Mouse (Mus musculus) forebrain, embryonic 13.5 days (tissue): ENCODE measurements around the gene AK157302. TPM values are rescaled to one million over a fixed set of nuclear protein-coding genes. Genes with fewer than 3 reads are reported as not detected.

Source experiments
- microRNA counts: library from miRNA; unstranded; fragments of <30 nt; microRNA quantifications from one replicate; lab custom pipeline; 2016
- microRNA-seq: library from miRNA; unstranded; fragments of <30 nt; microRNA quantifications from one replicate; pipeline ENCODE4, GENCODE M21; 2016
- polyA plus RNA-seq: library from polyadenylated mRNA; unstranded; fragments of >200 nt; fragmentation: Nextera tagmentation; extraction: Ambion mirVana; gene quantifications from 2 replicates; pipeline ENCODE4 v1.2.1, GENCODE M21; 2015

AK157302 gene
- polyA plus RNA-seq, 1 experiment from 2014 or later = 0.54 TPM

MicroRNAs within 50 kb of the gene (microRNA counts, 519-probe panel; counts per million panel counts)
- microRNA mmu-miR-1896 (lab: Ali Mortazavi, UCI) = 4,303 counts per million, percentile 82 among the panel's probes with 10 or more counts

Small RNA genes within 50 kb of the gene (microRNA-seq; reads per million reads assigned to microRNA genes)
- gene Mir1896 = not detected

Other genes starting within 250 kb of the AK157302 start
- not detected in 2 replicates for gene Gpx5, start 202.5 kb upstream of the AK157302 start, polyA plus RNA-seq
- not detected in 2 replicates for gene Gpx6, start 183.1 kb upstream of the AK157302 start, polyA plus RNA-seq
- not detected in 2 replicates for gene Olfr1367, start 148.3 kb upstream of the AK157302 start, polyA plus RNA-seq
- 16.4 and 18.1 TPM in 2 replicates for gene Zscan12, start 132.4 kb upstream of the AK157302 start, polyA plus RNA-seq
- 97.9 and 98.4 TPM in 2 replicates for gene Zkscan3, start 92.5 kb upstream of the AK157302 start, polyA plus RNA-seq
- gene Pgbd1, start 54.2 kb upstream of the AK157302 start, polyA plus RNA-seq = 3.7 and 4.4 TPM in 2 replicates
- 21.7 and 25.4 TPM in 2 replicates for gene Zscan26, start 41.5 kb upstream of the AK157302 start, polyA plus RNA-seq
- 2.9 and 3.5 TPM in 2 replicates for gene Nkapl, start 26.7 kb upstream of the AK157302 start, polyA plus RNA-seq
- gene Zkscan4, start 16.3 kb upstream of the AK157302 start, polyA plus RNA-seq = 7.3 and 7.7 TPM in 2 replicates
- gene Gm10065, start 15.8 kb upstream of the AK157302 start, polyA plus RNA-seq = not detected in 2 replicates
- gene Gm11273, start 6.2 kb downstream of the AK157302 start, polyA plus RNA-seq = 7.5 TPM in 2 replicates
- gene Zkscan8, start 35.9 kb downstream of the AK157302 start, polyA plus RNA-seq = 6.1 and 7.4 TPM in 2 replicates
- 0.17 and 0.33 TPM in 2 replicates for gene Olfr1366, start 47.6 kb downstream of the AK157302 start, polyA plus RNA-seq
- not detected in 2 replicates for gene Olfr1535, start 64.7 kb downstream of the AK157302 start, polyA plus RNA-seq
- gene Olfr1364, start 86.5 kb downstream of the AK157302 start, polyA plus RNA-seq = not detected in 2 replicates
- not detected in 2 replicates for gene Olfr1362, start 118.8 kb downstream of the AK157302 start, polyA plus RNA-seq
- gene Olfr11, start 147.3 kb downstream of the AK157302 start, polyA plus RNA-seq = not detected in 2 replicates
- gene Olfr1361, start 168.2 kb downstream of the AK157302 start, polyA plus RNA-seq = not detected in 2 replicates
- gene Olfr1360, start 182.2 kb downstream of the AK157302 start, polyA plus RNA-seq = not detected in 2 replicates
- not detected in 2 replicates for gene Olfr1359, start 202.9 kb downstream of the AK157302 start, polyA plus RNA-seq
- 1.7 and 4.8 TPM in 2 replicates for gene Hist1h2bl, start 220.9 kb downstream of the AK157302 start, polyA plus RNA-seq
- 23.7 and 32.4 TPM in 2 replicates for gene Hist1h2ai, start 221.2 kb downstream of the AK157302 start, polyA plus RNA-seq
- 23.7 and 35.3 TPM in 2 replicates for gene Hist1h3h, start 222.4 kb downstream of the AK157302 start, polyA plus RNA-seq
- 5.9 and 6.9 TPM in 2 replicates for gene Hist1h2bm, start 226.8 kb downstream of the AK157302 start, polyA plus RNA-seq
- 1.3 and 1.9 TPM in 2 replicates for gene Hist1h4j, start 239.8 kb downstream of the AK157302 start, polyA plus RNA-seq